Mouse (Mus musculus) kidney, adult 18-20 months (tissue): Measurements from ENCODE around the gene Cdca8.

Experiments
- DNase-seq: peaks from one replicate; pipeline ENCODE4 v3.0.0; 2021

Gene Cdca8

DNA sequence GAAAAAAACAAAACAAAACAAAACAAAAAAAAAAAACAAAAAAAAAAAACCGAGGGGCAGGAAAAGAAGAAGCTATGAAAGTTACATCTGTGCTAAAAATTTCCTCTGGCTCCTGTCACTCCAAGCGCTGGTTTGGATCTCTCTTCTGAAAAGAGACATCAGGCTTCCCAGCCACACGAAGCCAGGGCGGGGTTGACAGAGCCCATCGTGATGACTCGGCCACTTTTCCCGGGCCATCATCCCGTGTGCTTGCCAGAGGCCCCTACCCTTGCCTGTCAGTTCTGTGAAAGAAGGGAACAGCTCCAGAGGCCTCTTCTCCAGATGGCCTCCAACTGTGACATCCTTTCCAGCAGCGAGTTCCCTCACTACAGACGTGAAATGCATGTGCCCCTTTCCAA lies 11.9 kb upstream of the Cdca8 start:
- DNase-seq = no peak

DNA sequence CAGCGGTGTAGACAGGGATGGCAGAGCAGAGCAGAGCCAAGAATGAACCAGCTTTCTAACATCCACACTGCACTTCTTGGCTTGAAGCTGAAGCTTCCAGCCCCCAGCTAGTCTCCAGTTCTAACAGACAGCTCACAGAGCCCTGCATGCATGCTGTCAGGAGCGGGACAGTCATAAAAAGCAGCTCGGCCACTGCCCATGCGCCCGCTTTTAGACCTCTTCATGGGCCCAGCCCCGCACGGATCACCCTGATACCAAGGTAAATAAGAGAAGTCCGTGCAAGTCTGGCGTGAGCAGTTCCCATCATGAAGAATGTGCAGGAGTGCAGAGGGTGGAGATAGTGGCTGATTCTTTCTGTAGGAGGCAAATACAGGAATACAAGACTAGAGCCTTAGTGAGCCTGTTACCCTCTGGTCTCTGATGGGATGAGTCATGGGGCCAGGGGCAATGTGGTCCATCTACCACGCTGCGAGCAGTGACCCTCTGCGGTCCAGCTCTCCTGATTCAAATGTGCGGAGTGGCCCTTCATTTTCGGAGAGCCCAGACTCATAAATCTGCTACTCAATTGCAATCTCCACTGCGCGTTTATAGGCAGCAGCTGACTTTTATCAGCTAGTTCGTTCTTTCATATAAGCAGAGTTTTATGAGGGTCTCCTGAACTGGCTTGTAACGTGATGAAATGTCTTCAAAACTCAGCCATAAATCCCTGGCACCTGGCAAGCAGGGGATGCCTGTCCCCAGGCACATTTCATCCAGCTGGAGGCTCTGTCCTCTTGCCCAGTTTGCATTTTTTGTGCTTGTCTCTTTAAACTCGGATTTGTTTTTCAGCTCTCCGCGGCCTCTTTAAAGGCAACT lies 11.3 kb upstream of the Cdca8 start:
- no peak for DNase-seq

DNA sequence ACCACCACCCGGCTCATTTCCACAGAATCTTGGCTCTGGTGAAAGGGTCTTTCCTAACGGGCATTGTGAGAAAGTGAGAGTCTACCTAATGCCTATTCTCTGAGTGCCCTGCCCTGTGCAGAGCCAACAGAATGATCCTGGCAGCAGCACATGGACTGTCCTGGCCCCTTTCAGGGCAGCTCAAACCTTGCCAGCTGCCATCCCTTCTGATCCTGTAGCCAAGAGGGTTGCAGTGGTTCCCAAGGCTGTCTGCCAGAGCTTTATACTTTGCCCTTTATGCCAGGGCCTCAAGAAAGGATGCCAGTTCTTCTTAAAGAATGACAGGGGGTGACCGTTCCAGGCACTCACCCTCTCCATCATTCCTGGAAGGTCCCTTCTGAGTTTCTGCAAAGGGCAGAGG lies 10.4 kb upstream of the Cdca8 start:
- no peak for DNase-seq

DNA sequence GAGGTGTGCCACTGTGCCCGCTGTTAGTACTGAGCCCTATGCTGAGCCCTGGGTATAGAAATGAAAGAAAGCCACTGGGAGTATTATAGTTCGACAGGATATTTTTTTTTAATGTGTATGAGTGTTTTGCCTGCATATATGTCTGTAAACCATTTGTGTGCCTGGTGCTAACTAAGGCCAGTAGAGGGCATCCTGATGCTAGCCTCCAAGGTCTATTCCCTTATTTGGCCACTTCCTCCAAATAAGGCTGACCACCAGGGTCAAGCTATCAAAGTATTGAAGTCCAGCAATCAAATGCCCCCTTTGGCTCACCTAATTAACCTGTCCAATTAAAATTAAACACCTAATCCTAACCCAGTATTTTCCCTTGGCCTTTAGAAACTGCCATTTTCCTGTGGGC lies 5.8 kb upstream of the Cdca8 start:
- no peak for DNase-seq

DNA sequence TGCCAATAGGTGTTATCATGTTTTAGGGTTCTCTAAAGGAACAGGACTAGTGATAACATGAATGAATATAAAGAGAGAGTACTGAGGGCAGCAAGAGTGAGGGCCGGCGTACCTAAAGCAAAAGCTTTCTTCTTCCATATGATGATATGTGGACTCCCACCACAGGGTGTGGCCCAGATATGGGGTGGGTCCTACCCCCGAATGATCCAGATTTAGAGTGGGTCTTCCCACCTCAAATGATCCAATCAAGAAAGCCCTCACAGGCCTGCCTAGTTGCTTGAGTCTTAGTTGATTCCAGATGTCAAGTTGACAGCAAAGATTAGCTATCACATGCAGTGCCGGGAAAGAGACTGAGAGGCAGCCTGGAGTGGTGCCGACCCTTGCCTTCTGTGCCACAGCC lies 4.7 kb upstream of the Cdca8 start:
- DNase-seq = no peak

DNA sequence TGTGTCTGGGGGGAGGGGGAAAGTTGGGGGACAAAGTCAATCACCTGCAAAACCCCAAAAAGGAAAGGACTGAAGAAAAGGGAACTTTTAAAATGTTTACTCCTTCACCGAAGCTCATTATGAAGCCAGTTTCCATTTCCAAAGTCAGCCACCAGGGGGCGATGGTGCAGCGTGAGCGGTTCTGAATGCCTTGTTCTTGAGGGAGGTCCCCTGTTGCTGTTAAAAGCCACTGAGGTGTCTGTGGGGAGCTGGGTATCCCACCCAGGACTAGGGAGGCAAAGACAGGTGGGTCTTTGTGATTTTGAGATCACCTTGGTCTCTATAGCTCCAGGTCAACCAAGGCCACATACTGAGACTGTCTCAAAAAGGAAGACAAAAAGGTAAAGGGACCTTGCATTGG lies 3.9 kb upstream of the Cdca8 start:
- DNase-seq = peak; percentile 78

DNA sequence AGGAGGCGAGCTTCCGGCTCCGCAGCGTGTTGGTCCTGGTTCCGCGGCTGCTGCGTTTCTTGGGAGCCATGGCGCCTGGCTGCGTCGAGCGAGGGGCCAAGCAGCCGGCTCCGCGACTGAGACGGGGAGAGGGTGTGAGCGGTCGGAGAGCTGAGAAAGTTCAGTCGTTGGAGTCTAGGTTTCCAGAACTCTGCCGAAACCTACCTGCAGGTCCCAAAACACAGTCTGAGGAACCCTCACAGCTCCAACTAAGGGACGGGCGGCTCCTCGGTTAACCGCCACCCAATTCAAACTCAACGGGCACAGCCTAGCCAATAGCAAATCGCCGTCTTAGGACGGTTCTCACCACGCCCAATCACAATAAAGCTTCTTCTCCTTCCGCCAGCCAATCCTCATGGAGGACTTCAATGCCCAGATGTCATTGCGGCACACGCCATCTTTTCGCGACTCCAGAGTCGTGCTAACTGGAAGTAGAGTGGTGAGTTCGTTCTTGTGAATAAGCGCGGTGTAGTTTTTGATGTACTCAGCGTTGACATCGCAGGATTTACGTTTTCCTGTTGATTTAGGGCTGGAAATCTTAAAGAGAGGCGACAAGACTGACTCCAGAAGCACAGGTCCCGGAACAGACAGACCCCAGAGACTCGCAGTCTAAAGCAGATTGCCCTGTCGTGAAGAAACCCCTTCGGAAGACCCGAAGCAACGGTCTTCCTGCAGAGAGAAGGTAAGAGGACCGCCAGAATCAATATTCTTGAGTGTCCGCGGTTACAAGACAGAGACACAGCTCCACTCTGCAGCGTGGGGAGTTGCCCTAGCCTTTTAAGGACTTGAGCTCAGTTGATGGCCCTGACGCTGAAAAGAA lies 2.3 kb downstream of the Cdca8 start, which contains the start of gene 9930104L06Rik:
9930104L06Rik (plus strand) TSS at position 436 of the 859 bp plus-strand sequence.
- peak; percentile 97 for DNase-seq

DNA sequence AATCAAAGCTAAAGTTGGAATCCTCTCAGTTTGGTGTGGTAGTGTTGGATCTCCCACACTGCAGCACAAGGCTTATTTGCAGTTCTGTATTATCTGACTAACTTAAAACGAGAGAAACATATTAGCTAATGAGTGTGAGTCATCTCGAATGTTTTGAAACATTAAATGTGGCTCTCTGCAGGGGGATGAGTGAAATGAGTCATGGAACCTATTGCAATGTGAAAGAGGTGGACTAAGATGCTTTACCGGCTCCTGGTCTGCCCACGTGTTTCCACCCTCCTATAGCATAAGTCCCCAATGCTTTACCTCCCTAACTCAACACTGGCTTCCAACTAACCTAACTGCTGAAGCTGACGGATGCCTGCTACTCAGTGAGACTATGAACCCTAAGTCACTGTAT lies 11.0 kb downstream of the Cdca8 start:
- no peak for DNase-seq

DNA sequence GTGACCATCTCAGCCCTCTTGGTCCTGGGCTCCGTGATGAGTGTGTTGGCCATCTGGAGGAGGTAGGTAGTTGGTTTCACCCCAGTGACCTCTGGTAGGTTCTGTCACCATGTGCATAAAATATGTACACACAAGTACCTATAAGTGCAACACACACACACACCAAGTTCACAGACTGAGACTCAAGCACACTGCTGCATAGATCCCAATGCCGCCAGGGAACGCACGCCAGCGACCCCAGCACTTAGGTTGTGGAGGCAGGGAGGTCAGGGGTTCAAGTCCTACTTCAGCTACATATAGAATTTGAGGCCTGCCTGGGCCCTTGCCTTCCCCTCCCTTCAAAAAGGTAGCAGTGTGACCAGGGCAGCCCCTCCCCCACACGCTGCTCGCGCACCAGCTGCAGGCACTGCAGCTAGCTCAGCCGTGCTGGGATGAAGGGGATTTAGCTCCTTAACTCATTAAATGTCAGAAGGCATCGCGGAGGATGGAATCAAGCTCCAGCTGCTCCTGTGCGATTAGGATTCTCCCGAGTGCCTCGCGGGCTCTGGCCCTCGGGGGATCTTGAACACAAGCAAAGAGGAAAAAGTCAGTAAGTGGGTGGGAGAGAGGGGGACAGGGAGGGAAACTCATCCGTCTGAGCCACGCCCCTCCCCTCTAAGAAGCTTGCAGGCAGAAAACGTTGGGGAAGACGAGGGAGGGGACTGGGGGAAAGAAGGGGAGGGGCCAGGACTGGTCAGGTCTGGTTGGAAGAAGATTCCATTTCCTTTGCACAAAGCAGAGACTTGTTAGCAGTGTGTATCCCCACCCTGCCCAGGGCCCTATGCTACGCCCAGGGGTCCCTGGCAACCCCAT lies 32.9 kb downstream of the Cdca8 start:
- DNase-seq = no peak

DNA sequence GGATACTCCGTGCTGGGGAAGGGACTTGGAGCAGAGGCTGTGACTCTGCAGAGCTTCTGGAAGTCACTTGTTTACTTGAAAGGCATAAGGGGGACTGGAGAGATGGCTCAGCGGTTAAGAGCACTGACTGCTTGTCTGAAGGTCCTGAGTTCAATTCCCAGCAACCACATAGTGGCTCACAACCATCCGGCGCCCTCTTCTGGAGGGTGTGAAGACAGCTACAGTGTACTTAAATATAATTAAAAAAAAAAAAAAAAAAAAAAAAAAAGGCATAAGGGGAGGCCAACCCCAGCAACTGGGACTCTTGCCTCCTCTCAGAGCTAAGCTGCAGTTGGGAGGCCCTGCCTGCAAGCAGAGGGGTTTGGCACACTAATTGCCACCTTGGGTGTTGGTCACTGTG lies 33.7 kb downstream of the Cdca8 start:
- DNase-seq = no peak

DNA sequence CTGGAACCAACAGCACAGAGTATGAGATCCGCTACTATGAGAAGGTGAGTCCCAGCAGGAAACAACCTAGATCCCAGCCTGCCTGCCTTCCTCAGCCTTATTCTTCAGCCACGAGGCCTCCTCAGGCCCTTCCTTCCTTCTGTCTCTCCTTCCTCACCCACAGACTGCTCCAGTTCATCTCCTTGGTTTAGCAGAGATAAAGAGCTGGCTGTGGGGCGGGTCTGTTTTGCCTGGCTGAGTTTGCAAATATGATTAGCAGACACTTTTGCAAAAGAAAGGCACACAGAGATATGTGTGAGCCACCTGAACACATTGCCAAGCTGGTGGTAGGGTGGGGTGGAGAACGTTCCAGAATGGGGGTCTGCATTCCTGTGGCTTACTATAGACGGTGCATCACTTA lies 39.2 kb downstream of the Cdca8 start:
- no peak for DNase-seq

DNA sequence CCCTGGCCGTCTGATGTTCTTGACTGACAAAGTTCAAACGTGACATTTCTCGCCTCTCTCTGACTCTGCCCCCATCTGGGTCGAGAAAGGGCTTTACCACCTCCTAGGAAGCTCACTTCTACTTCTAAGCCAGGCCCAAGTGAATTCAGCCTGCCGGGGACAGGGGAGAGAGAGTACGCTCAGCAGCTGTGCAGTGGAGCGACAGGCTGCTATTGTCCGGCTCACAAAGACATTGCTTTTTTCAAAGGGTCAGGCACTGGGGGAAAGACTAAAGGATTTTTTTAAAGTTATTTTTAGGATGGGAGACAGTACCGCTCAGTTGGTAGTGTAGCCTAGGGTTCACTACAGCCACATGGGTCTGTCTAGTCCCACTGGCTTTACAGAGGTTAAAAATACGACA lies 40.7 kb downstream of the Cdca8 start:
- DNase-seq = no peak

DNA sequence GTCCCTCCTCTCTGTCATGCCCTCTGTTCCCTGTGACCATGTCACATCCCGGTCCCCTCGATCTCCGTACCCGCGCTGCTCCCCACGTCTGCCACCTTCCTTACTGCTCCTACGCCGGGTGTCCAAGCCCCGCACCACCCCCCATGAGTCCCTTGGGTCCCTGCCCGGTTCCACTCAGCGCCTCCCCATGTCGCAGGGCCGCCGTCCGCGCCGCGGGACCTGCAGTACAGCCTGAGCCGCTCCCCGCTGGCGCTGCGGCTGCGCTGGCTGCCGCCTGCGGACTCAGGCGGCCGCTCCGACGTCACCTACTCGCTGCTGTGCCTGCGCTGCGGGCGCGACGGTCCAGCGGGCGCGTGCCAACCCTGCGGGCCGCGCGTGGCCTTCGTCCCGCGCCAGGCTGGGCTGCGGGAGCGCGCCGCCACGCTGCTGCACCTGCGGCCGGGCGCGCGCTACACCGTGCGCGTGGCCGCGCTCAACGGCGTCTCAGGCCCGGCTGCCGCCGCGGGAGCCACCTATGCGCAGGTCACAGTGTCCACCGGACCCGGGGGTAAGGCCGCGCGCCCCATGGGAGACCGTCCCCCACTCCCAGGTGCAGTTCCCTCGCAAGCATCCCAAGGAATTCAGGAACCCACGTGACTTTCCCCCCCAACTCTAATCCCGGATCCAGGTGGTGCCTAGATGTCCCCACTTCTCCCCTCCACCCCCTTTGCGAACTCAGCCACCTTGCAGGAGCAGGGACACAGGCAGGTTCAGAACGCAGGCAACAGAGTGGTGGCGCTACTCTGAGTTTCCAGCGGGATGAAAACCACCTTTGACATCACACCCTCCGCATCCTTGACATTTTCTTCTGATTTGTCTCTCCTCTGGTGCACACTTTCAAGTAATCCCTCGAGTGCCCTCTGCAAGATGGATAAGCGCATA lies 44.3 kb downstream of the Cdca8 start:
- no peak for DNase-seq

DNA sequence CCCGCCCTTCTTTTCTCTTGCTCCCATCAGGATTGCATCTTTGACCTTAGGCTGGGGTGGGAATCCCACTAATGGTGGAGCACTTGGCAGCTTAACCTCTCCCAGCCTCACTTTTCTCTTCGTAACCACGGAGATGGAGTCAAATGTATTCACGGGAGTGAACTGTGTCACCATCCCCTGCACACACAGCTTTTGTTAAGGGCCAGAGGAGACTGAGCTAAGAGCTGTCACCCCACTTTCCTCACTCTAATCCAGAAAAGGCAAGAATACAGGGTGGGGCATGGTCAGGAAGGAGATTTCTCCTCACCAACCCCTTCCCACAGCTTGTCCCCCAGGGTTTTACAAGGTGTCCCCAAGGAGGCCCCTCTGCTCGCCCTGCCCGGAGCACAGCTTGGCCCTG lies 45.3 kb downstream of the Cdca8 start:
- no peak for DNase-seq

DNA sequence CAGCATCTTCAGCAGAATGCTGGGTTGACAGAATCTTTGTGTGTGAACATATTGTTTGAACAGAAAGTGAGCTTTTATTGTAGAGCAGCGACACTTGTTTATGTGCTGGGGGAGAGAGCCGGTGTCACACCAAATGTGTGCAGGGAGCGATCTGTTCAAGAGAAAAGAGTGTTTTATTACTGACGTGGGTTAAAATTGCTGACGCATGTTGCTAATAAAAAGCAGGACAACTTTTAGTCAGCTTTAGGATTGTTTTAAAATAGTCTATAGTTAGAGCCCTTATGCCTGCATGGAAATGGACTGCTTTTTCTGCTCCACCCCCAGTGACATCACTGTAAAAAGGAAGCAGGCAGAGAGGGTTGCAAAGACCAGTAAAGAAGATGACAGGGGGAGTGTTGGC lies 48.3 kb downstream of the Cdca8 start:
- DNase-seq = no peak

DNA sequence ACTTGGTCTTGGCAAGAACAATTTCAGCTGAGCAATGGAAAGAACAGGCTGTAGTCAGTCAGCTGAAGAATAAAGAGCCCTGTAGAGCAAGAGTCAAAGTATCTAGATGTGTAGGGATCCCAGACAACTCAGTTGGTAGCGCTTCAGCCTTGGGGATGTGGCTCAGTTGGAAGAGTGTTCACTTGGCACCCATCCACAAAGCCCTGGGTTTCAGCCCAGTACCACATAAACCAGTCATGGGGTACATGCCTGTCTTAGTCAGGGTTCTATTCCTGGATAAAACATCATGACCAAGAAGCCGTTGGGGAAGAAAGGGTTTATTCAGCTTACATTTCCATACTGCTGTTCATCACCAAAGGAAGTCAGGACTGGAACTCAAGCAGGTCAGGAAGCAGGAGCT lies 49.2 kb downstream of the Cdca8 start:
- DNase-seq = no peak

DNA sequence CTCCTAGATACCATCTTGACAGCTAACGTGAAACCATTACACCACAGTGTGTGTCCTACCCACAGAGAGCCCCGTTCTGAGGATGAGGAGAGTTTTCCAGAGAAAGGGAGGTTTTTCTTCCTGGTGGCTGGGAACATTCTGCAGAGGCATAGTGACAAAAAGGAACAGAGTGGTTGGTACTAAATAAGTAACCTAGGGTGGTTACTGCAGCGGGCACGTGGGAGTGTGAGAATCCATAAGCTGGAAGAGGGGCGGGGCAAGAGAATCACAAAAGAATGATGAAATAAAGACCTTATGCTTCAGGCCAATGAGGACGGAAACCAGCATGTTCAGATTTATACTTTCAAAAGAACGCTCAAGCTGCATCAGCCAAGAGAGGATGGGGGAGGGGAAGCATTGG lies 50.4 kb downstream of the Cdca8 start:
- DNase-seq = no peak

DNA sequence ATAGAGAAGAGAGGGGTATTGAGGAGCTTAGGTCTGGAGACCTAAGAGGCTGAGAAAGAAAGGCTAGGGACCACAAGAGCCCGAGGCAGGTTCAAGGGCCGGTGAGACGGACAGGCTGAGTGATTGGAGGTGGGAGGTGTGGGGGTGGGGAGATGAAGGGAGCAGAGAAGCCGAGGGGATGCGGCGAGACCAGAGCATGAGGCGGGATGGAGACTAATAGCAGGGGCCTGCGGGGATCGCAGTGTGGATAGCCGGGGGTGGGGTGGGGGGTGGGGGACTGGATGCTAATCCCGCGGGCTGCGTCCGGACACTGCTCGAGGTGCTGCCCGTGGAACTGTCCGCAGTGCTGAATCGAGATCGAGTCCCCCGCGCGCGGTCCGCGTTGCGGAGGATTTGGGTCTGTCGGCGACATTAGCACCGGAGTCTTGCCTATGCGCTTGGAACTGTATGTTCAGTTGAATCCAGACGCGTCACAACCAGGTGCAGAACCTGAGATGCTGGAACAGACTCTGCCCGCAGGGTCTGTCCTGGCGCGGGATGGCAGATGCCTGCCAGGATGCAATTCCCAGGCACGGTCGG lies 56.9 kb downstream of the Cdca8 start:
- peak; percentile 12 for DNase-seq

DNA sequence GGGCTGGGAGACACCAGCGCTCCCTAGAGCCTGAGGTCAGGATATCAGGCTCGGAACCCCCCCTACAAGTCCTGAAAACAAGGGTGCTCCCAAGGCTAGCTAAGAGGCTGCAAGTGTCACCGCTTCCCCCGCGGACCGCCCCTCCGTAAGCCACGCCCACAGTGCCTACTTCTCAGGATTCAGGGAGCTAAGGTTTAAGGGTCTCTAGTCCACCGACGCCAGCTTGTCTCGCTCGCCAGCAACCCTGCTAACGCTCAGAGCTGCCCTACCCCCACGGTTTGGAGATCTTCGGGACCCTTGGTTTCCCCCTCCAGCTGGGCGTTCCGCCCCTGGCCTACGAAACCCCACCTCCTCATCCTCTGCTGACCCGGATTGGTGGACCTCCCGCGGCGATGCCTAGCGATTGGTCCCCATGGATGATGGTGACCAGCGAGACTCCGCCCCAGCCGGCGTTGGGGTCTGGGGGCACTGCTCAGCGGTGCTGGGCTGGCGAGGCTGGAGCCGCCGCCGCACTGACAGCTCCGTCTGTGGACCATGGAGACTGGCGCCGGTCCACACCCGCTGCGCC lies 57.7 kb downstream of the Cdca8 start:
- DNase-seq = no peak

DNA sequence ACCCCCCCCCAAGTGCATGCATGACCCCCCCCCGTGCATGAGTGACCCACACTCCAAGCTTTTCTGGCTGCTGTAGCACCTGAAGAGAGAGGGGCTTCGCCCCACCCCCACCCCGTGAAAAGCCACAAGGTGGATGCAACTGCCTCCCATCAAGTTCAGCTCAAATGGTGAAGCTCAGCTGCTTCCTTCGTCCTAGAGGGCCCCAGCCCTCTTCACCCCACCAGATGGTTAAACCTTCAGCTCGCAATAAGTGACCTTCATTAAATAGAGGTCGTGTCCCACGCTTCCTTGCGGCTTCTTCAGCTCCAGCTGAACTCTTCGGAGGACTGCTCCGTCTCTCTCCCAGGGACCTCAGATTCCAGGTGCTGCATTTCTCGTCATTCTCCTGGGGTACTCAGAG lies 58.5 kb downstream of the Cdca8 start, which contains the start of gene Epha10:
Epha10 (plus strand) TSS at position 301 of the 400 bp plus-strand sequence.
- DNase-seq = no peak

DNA sequence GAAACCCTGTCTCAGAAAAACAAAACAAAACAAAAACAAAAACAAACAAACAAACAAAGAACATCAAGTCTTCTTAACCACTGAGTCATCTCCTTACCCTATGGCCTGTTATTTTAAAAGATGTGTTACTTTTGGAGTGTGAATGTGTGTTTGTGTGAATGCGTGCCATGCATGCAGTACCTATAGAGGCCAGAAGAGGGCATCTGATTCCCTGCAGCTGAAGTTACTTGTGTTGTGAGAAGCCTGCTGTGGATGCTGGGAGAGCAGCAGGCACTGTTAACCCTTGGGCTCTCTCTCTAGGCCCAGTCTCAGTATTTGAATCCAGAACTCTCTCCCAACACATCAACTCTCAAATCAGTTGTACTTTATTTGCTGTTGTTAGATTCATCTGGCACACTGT lies 66.4 kb downstream of the Cdca8 start:
- no peak for DNase-seq
